Mouse (Mus musculus): ENCODE measurements around the gene Cs. TPM values are rescaled to one million over a fixed set of nuclear protein-coding genes. Genes with fewer than 3 reads are reported as not detected.
A peak's percentile ranks its signal among the peaks of the same experiment; 100 is the strongest.

The Cs gene
- polyA plus RNA-seq, 1 experiment from 2014 or later = 284 TPM

GRCm38 (mm10) chr10:128401056-128401455, 63.5 kb downstream of the Cs start, which contains the start of gene Slc39a5:
Slc39a5 (minus strand) TSS chr10:128401229.
- no peak within 1 kb of the TSS for H3K9ac ChIP-seq (ENCODE audit: low read length)
- no peak within 1 kb of the TSS for H3K27ac ChIP-seq (ENCODE audit: low read depth, low read length)
- H3K4me2 ChIP-seq (ENCODE audit: low read depth) = no peak within 1 kb of the TSS
- ATAC-seq (ENCODE audit: insufficient read depth, low FRiP score, low TSS enrichment) (no peak), DNase-seq (ENCODE audit: low spot score) (no peak)
- H3K4me1 ChIP-seq (ENCODE audit: control insufficient read depth, insufficient read depth, low read length) = no peaks in the 10 kb centered on the region
- H3K27me3 ChIP-seq (ENCODE audit: control insufficient read depth, insufficient read depth, low read length) = no peaks in the 10 kb centered on the region
- 0 out of 2 replicates have a peak, but pooled peaks cover under 1% of the 10 kb centered on the region for H3K36me3 ChIP-seq (ENCODE audit: control insufficient read depth, insufficient read depth, low read length)
- 38% methylated on average over 2 of the region's 2 CpGs for WGBS
- H3K4me3 ChIP-seq (ENCODE audit: low read depth, low read length) = no peak within 1 kb of the TSS
- no peaks in the 10 kb centered on the region for H3K9me3 ChIP-seq (ENCODE audit: control insufficient read depth, low read length)

GRCm38 (mm10) chr10:128401638-128402037, 64.1 kb downstream of the Cs start:
- WGBS = 80% methylated on average over 9 of the region's 9 CpGs
- H3K9ac ChIP-seq (ENCODE audit: low read length) = no peak overlapping the region

GRCm38 (mm10) chr10:128403931-128404330, 66.4 kb downstream of the Cs start:
- no peak for ATAC-seq (ENCODE audit: insufficient read depth, low FRiP score, low TSS enrichment)
- DNase-seq (ENCODE audit: low spot score) = no peak
- no peaks in the 10 kb centered on the region for H3K9me3 ChIP-seq (ENCODE audit: control insufficient read depth, low read length)
- H3K36me3 ChIP-seq (ENCODE audit: control insufficient read depth, insufficient read depth, low read length) = 0 out of 2 replicates have a peak, but pooled peaks cover 2% of the 10 kb centered on the region
- no peak overlapping the region for H3K4me3 ChIP-seq (ENCODE audit: low read depth, low read length)
- peaks cover 8% of the 10 kb centered on the region for H3K4me1 ChIP-seq (ENCODE audit: control insufficient read depth, insufficient read depth, low read length)
- no peaks in the 10 kb centered on the region for H3K27me3 ChIP-seq (ENCODE audit: control insufficient read depth, insufficient read depth, low read length)
- no peak overlapping the region for H3K27ac ChIP-seq (ENCODE audit: low read depth, low read length)
- H3K9ac ChIP-seq (ENCODE audit: low read length) = no peak overlapping the region
- 88% methylated on average over 7 of the region's 7 CpGs for WGBS
- H3K4me2 ChIP-seq (ENCODE audit: low read depth) = no peak overlapping the region

More at GRCm38 (mm10) chr10:128401638-128402037, 64.1 kb downstream of the Cs start:
- H3K27ac ChIP-seq (ENCODE audit: low read depth, low read length) = no peak overlapping the region
- H3K4me3 ChIP-seq (ENCODE audit: low read depth, low read length) = no peak overlapping the region
- no peaks in the 10 kb centered on the region for H3K4me1 ChIP-seq (ENCODE audit: control insufficient read depth, insufficient read depth, low read length)
- no peak for ATAC-seq (ENCODE audit: insufficient read depth, low FRiP score, low TSS enrichment)
- H3K9me3 ChIP-seq (ENCODE audit: control insufficient read depth, low read length) = no peaks in the 10 kb centered on the region
- H3K27me3 ChIP-seq (ENCODE audit: control insufficient read depth, insufficient read depth, low read length) = no peaks in the 10 kb centered on the region
- no peak overlapping the region for H3K4me2 ChIP-seq (ENCODE audit: low read depth)
- DNase-seq (ENCODE audit: low spot score) = no peak
- H3K36me3 ChIP-seq (ENCODE audit: control insufficient read depth, insufficient read depth, low read length) = 0 out of 2 replicates have a peak, but pooled peaks cover 2% of the 10 kb centered on the region

- Histone ChIP-seq H3K9me3 (ENCODE audit: control insufficient read depth, low read length) (no peaks in the 10 kb centered on the region), H3K4me1 (ENCODE audit: control insufficient read depth, insufficient read depth, low read length) (peaks cover 23% of the 10 kb centered on the region), H3K4me3 (ENCODE audit: low read depth, low read length) (peak overlapping the region; percentile 92), H3K27me3 (ENCODE audit: control insufficient read depth, insufficient read depth, low read length) (no peaks in the 10 kb centered on the region), H3K27ac (ENCODE audit: low read depth, low read length) (peak overlapping the region; percentile 58), H3K4me2 (ENCODE audit: low read depth) (peak overlapping the region; percentile 87), H3K9ac (ENCODE audit: low read length) (peak overlapping the region; percentile 72), H3K36me3 (ENCODE audit: control insufficient read depth, insufficient read depth, low read length) (0 out of 2 replicates have a peak, but pooled peaks cover 2% of the 10 kb centered on the region)
- ATAC-seq (ENCODE audit: insufficient read depth, low FRiP score, low TSS enrichment) (peak; percentile 10; the same call in 1 of the 2 replicates), DNase-seq (ENCODE audit: low spot score) (no peak)
- WGBS = 21% methylated on average over 35 of the region's 35 CpGs
Measured at GRCm38 (mm10) chr10:128408591-128409535, 71.3 kb downstream of the Cs start.

GRCm38 (mm10) chr10:128409692-128410559, 72.4 kb downstream of the Cs start:
- DNase-seq (ENCODE audit: low spot score) (peak; percentile 97), ATAC-seq (ENCODE audit: insufficient read depth, low FRiP score, low TSS enrichment) (peak; percentile 88)
- H3K9ac ChIP-seq (ENCODE audit: low read length) = peak overlapping the region; percentile 72
- peak overlapping the region; percentile 92 for H3K4me3 ChIP-seq (ENCODE audit: low read depth, low read length)
- peak overlapping the region; percentile 91 for H3K4me2 ChIP-seq (ENCODE audit: low read depth)
- no peaks in the 10 kb centered on the region for H3K27me3 ChIP-seq (ENCODE audit: control insufficient read depth, insufficient read depth, low read length)
- H3K27ac ChIP-seq (ENCODE audit: low read depth, low read length) = peak overlapping the region; percentile 58
- peaks cover 23% of the 10 kb centered on the region for H3K4me1 ChIP-seq (ENCODE audit: control insufficient read depth, insufficient read depth, low read length)
- 0 out of 2 replicates have a peak, but pooled peaks cover 2% of the 10 kb centered on the region for H3K36me3 ChIP-seq (ENCODE audit: control insufficient read depth, insufficient read depth, low read length)
- 5% methylated on average over 36 of the region's 36 CpGs for WGBS
- no peaks in the 10 kb centered on the region for H3K9me3 ChIP-seq (ENCODE audit: control insufficient read depth, low read length)

- H3K27ac ChIP-seq (ENCODE audit: low read depth, low read length) = peak overlapping the region; percentile 76; the same call in 1 of the 2 replicates
- peak overlapping the region; percentile 92 for H3K4me3 ChIP-seq (ENCODE audit: low read depth, low read length)
- H3K36me3 ChIP-seq (ENCODE audit: control insufficient read depth, insufficient read depth, low read length) = peaks cover 3% of the 10 kb centered on the region; the same call in 1 of the 2 replicates
- no peak for DNase-seq (ENCODE audit: low spot score)
- H3K4me2 ChIP-seq (ENCODE audit: low read depth) = peak overlapping the region; percentile 91
- H3K9ac ChIP-seq (ENCODE audit: low read length) = no peak overlapping the region
- H3K27me3 ChIP-seq (ENCODE audit: control insufficient read depth, insufficient read depth, low read length) = no peaks in the 10 kb centered on the region
- no peak for ATAC-seq (ENCODE audit: insufficient read depth, low FRiP score, low TSS enrichment)
- 23% methylated on average over 4 of the region's 4 CpGs for WGBS
- H3K4me1 ChIP-seq (ENCODE audit: control insufficient read depth, insufficient read depth, low read length) = peaks cover 23% of the 10 kb centered on the region
- H3K9me3 ChIP-seq (ENCODE audit: control insufficient read depth, low read length) = no peaks in the 10 kb centered on the region
Measured at GRCm38 (mm10) chr10:128410560-128410845, 73.0 kb downstream of the Cs start.

GRCm38 (mm10) chr10:128411211-128412054, 73.9 kb downstream of the Cs start, which contains the start of the genes Nabp2 and Rnf41:
Nabp2 (minus strand) TSS chr10:128411492.
Rnf41 (plus strand) TSS chr10:128411657.
- Histone ChIP-seq H3K27me3 (ENCODE audit: control insufficient read depth, insufficient read depth, low read length) (no peaks in the 10 kb centered on the region), H3K4me1 (ENCODE audit: control insufficient read depth, insufficient read depth, low read length) (peaks cover 23% of the 10 kb centered on the region), H3K4me2 (ENCODE audit: low read depth) (peak within 1 kb of the TSS; percentile 91), H3K27ac (ENCODE audit: low read depth, low read length) (peak within 1 kb of the TSS; percentile 76), H3K4me3 (ENCODE audit: low read depth, low read length) (peak within 1 kb of the TSS; percentile 92), H3K9me3 (ENCODE audit: control insufficient read depth, low read length) (no peaks in the 10 kb centered on the region), H3K9ac (ENCODE audit: low read length) (peak within 1 kb of the TSS; percentile 84), H3K36me3 (ENCODE audit: control insufficient read depth, insufficient read depth, low read length) (peaks cover 7% of the 10 kb centered on the region; the same call in 1 of the 2 replicates)
- WGBS = 0% methylated on average over 42 of the region's 50 CpGs
- DNase-seq (ENCODE audit: low spot score) (peak; percentile 99), ATAC-seq (ENCODE audit: insufficient read depth, low FRiP score, low TSS enrichment) (peak; percentile 87)

- Histone ChIP-seq H3K4me2 (ENCODE audit: low read depth) (peak overlapping the region; percentile 91), H3K4me1 (ENCODE audit: control insufficient read depth, insufficient read depth, low read length) (peaks cover 23% of the 10 kb centered on the region), H3K27me3 (ENCODE audit: control insufficient read depth, insufficient read depth, low read length) (no peaks in the 10 kb centered on the region), H3K9ac (ENCODE audit: low read length) (peak overlapping the region; percentile 84), H3K4me3 (ENCODE audit: low read depth, low read length) (peak overlapping the region; percentile 92), H3K9me3 (ENCODE audit: control insufficient read depth, low read length) (no peaks in the 10 kb centered on the region), H3K27ac (ENCODE audit: low read depth, low read length) (peak overlapping the region; percentile 76), H3K36me3 (ENCODE audit: control insufficient read depth, insufficient read depth, low read length) (peaks cover 9% of the 10 kb centered on the region; the same call in 1 of the 2 replicates)
- 1% methylated on average over 14 of the region's 14 CpGs for WGBS
- ATAC-seq (ENCODE audit: insufficient read depth, low FRiP score, low TSS enrichment) (no peak), DNase-seq (ENCODE audit: low spot score) (no peak)
Measured at GRCm38 (mm10) chr10:128412055-128412381, 74.5 kb downstream of the Cs start.

Measured in neural tube, embryonic 11.5 days (tissue).